8 mouse cellular contexts compared by ENCODE assay signal in genomic region chr6:83509442-83509841, GRCm38 (mm10). TPM values are rescaled to one million over a fixed set of nuclear protein-coding genes. Genes with fewer than 3 reads are reported as not detected.
DNase-seq lines count a peak whose midpoint lies in the region; ATAC-seq and TF ChIP-seq lines count a peak whose summit lies in the region.

No protein-coding gene starts in this region.

- 40% methylated on average over 8 of the region's 8 CpGs for WGBS in midbrain, embryonic 13.5 days
- WGBS in midbrain, embryonic 15.5 days = 28% methylated on average over 8 of the region's 8 CpGs
- 40% methylated on average over 8 of the region's 8 CpGs for WGBS in small intestine, adult 2 months

- H3K4me3 ChIP-seq in midbrain, embryonic 13.5 days (replicated peaks) = no peak overlapping the region
- H3K4me3 ChIP-seq in midbrain, embryonic 15.5 days = no peak overlapping the region
- no peak overlapping the region for H3K4me3 ChIP-seq in embryonic fibroblast, embryonic 13.5 days (ENCODE audit: insufficient read depth, low read length)
- no peak overlapping the region for H3K4me3 ChIP-seq in small intestine, adult 2 months (ENCODE audit: low read depth, low read length)

- H3K4me2 ChIP-seq in midbrain, embryonic 13.5 days (replicated peaks) = no peak overlapping the region
- no peak overlapping the region for H3K4me2 ChIP-seq in midbrain, embryonic 15.5 days

- H3K4me1 ChIP-seq in midbrain, embryonic 13.5 days (replicated peaks) = peaks cover 20% of the 10 kb centered on the region
- H3K4me1 ChIP-seq in midbrain, embryonic 15.5 days = peaks cover 17% of the 10 kb centered on the region
- no peaks in the 10 kb centered on the region; the same call in 1 of the 2 replicates for H3K4me1 ChIP-seq in embryonic fibroblast, embryonic 13.5 days (ENCODE audit: control insufficient read depth, insufficient read depth, low read length)
- H3K4me1 ChIP-seq in small intestine, adult 2 months (ENCODE audit: control insufficient read depth, insufficient read depth, insufficient read length, low read length) = peaks cover 3% of the 10 kb centered on the region; the same call in 1 of the 2 replicates

- DNase-seq in frontal cortex, adult 2 months (ENCODE audit: extremely low spot score in 1 of 2, low spot score in 1 of 2) = peak; percentile 36 to 85
- no peak for DNase-seq in frontal cortex, postnatal 10 days (ENCODE audit: low spot score in 2 of 2)
- DNase-seq in natural killer cell, adult 2 months (ENCODE audit: low spot score in 2 of 2) = no peak
- DNase-seq in gastrocnemius, postnatal 14 days = no peak

- no peaks in the 10 kb centered on the region for H3K9me3 ChIP-seq in midbrain, embryonic 13.5 days
- H3K9me3 ChIP-seq in midbrain, embryonic 15.5 days = no peaks in the 10 kb centered on the region

- intact Hi-C loops in gastrocnemius, postnatal 14 days (cut with DNase I; ENCODE audit: low total_unique reads) = no loop called here

- no peak overlapping the region for H3K27ac ChIP-seq in midbrain, embryonic 13.5 days
- no peak overlapping the region for H3K27ac ChIP-seq in midbrain, embryonic 15.5 days
- no peak overlapping the region for H3K27ac ChIP-seq in embryonic fibroblast, embryonic 13.5 days (ENCODE audit: insufficient read depth, low read length)
- H3K27ac ChIP-seq in small intestine, adult 2 months (ENCODE audit: insufficient read depth, low read depth, low read length) = no peak overlapping the region

- no peak for TF ChIP-seq POLR2A in embryonic fibroblast, embryonic 13.5 days (IDR thresholded peaks at IDR 0.05; ENCODE audit: low read depth, low read length)
- no peak for TF ChIP-seq POLR2A in small intestine, adult 2 months (IDR thresholded peaks at IDR 0.05; ENCODE audit: low read depth, low read length)

- no peaks in the 10 kb centered on the region for H3K36me3 ChIP-seq in midbrain, embryonic 13.5 days
- no peaks in the 10 kb centered on the region for H3K36me3 ChIP-seq in midbrain, embryonic 15.5 days (replicated peaks)
- no peaks in the 10 kb centered on the region for H3K36me3 ChIP-seq in small intestine, adult 2 months (ENCODE audit: control insufficient read depth, insufficient read depth, low read length)

- H3K9ac ChIP-seq in midbrain, embryonic 13.5 days (replicated peaks) = peak overlapping the region; percentile 36
- H3K9ac ChIP-seq in midbrain, embryonic 15.5 days = no peak overlapping the region

- TF ChIP-seq CTCF in embryonic fibroblast, embryonic 13.5 days (IDR thresholded peaks at IDR 0.05; ENCODE audit: borderline replicate concordance, insufficient read depth, low read length) = peak; percentile 17; the same call in 1 of the 2 replicates
- 0 out of 2 replicates have a peak, but pooled peaks have one; percentile 19 for TF ChIP-seq CTCF in small intestine, adult 2 months (IDR thresholded peaks at IDR 0.05; ENCODE audit: extremely low read depth, insufficient read length, insufficient replicate concordance, low read depth, low read length)

- ATAC-seq in midbrain, embryonic 13.5 days = no peak
- no peak for ATAC-seq in midbrain, embryonic 15.5 days (replicated peaks)

- no peaks in the 10 kb centered on the region for H3K27me3 ChIP-seq in midbrain, embryonic 13.5 days
- no peaks in the 10 kb centered on the region for H3K27me3 ChIP-seq in midbrain, embryonic 15.5 days (replicated peaks)
- H3K27me3 ChIP-seq in small intestine, adult 2 months (ENCODE audit: control insufficient read depth, insufficient read depth, low read length) = no peaks in the 10 kb centered on the region

RNA-seq across cellular contexts. Expression of gene Dguok, which starts 2.7 kb away (rescaled TPM):
- 48.0 and 64.1 TPM in 2 replicates for polyA plus RNA-seq in frontal cortex, adult 2 months (2012; rRNA removed)
- 63.7 and 71.9 TPM in 2 replicates for polyA plus RNA-seq in midbrain, embryonic 13.5 days (2015; fragmentation: Nextera tagmentation; extraction: Ambion mirVana)
- 72.2 and 74.0 TPM in 2 replicates for polyA plus RNA-seq in midbrain, embryonic 15.5 days (2015; fragmentation: Nextera tagmentation; extraction: Ambion mirVana)
- polyA plus RNA-seq in embryonic fibroblast, embryonic 13.5 days (2011; ENCODE audit: insufficient read length, low read depth, missing spikeins) = 27.6 and 39.7 TPM in 2 replicates
- 12.4 and 19.7 TPM in 2 replicates for polyA plus RNA-seq in small intestine, adult 2 months (2012; rRNA removed)
- 10 to 100 TPM; 14.8 to 19.3 TPM for total RNA-seq in gastrocnemius, postnatal 14 days (2021)

RNA-seq across cellular contexts. Expression of gene Actg2, which starts 26.6 kb away (rescaled TPM):
- 0.76 and 1.7 TPM in 2 replicates for polyA plus RNA-seq in frontal cortex, adult 2 months (2012; rRNA removed)
- polyA plus RNA-seq in midbrain, embryonic 13.5 days (2015; fragmentation: Nextera tagmentation; extraction: Ambion mirVana) = 1.5 and 2.1 TPM in 2 replicates
- polyA plus RNA-seq in midbrain, embryonic 15.5 days (2015; fragmentation: Nextera tagmentation; extraction: Ambion mirVana) = 2.2 and 2.6 TPM in 2 replicates
- polyA plus RNA-seq in embryonic fibroblast, embryonic 13.5 days (2011; ENCODE audit: insufficient read length, low read depth, missing spikeins) = 517 and 617 TPM in 2 replicates
- 316 and 353 TPM in 2 replicates for polyA plus RNA-seq in small intestine, adult 2 months (2012; rRNA removed)
- 1 to 10 TPM; 1.9 to 5.0 TPM for total RNA-seq in gastrocnemius, postnatal 14 days (2021)

RNA-seq across cellular contexts. Expression of gene Tet3, which starts 50.6 kb away (rescaled TPM):
- polyA plus RNA-seq in frontal cortex, adult 2 months (2012; rRNA removed) = 18.9 and 19.6 TPM in 2 replicates
- polyA plus RNA-seq in midbrain, embryonic 13.5 days (2015; fragmentation: Nextera tagmentation; extraction: Ambion mirVana) = 68.1 and 72.4 TPM in 2 replicates
- 60.9 and 76.8 TPM in 2 replicates for polyA plus RNA-seq in midbrain, embryonic 15.5 days (2015; fragmentation: Nextera tagmentation; extraction: Ambion mirVana)
- polyA plus RNA-seq in embryonic fibroblast, embryonic 13.5 days (2011; ENCODE audit: insufficient read length, low read depth, missing spikeins) = 13.8 and 18.6 TPM in 2 replicates
- polyA plus RNA-seq in small intestine, adult 2 months (2012; rRNA removed) = 9.0 and 15.4 TPM in 2 replicates
- total RNA-seq in gastrocnemius, postnatal 14 days (2021) = 10 to 100 TPM; 30.4 to 36.7 TPM

Comparison
In these comparisons a context has a peak if more than half of its experiments do, and no peak if none do; other contexts are left out.
1. DNase-seq: peak in frontal cortex, adult 2 months (2 of 2); none in frontal cortex, postnatal 10 days (0 of 2), natural killer cell, adult 2 months (0 of 2) and gastrocnemius, postnatal 14 days (single experiment).
2. RNA of gene Actg2, which starts 26.6 kb away (polyA plus RNA-seq): 517 to 617 TPM in embryonic fibroblast, embryonic 13.5 days and 316 to 353 TPM in small intestine, adult 2 months; 2.2 to 2.6 TPM in midbrain, embryonic 15.5 days, 1.5 to 2.1 TPM in midbrain, embryonic 13.5 days and 0.76 to 1.7 TPM in frontal cortex, adult 2 months; every median in the first group is over 10 times any median in the second.